Mouse (Mus musculus): ENCODE measurements at regions not wholly inside any gene's neighbourhood (a gene's known extent, or its start where the extent isn't known, plus 50 kb on each side); places are given as distances from the start of the nearest gene placed in this dataset.

DNA sequence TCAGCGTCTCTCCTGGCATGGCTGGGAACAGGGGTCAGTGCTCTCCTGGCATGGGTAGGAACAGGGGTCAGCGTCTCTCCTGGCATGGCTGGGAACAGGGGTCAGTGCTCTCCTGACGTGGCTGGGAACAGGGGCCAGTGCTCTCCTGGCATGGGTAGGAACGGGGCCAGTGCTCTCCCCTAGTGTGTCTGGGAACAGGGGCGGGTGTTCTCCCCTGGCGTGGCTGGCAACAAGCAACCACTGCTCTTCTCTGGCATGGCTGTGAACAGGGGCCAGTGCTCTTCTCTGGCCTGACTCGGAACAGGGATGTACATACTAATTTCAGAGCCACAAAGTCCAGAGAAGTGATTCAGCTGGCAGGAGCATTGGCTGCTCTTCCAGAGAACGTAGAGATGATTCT lies 447.4 kb upstream of the Adgrl2 start:
- no peak for TF ChIP-seq POLR2A (IDR thresholded peaks at IDR 0.05; ENCODE audit: low read depth, low read length)
- no peak for TF ChIP-seq KAT2A (IDR thresholded peaks at IDR 0.05; ENCODE audit: insufficient replicate concordance, low read length)
- no peak for TF ChIP-seq JUND (conservative IDR thresholded peaks at IDR 0.05; ENCODE audit: low read depth, low read length)
- no peak for TF ChIP-seq CTCF (conservative IDR thresholded peaks at IDR 0.05 in 1 of 2, IDR thresholded peaks at IDR 0.05 in 1 of 2; ENCODE audit: low read depth in 2 of 2, low read length in 2 of 2)
- no peak for TF ChIP-seq MAFK (IDR thresholded peaks at IDR 0.05; ENCODE audit: insufficient replicate concordance, low read length)
- TF ChIP-seq MAX (IDR thresholded peaks at IDR 0.05; ENCODE audit: low read length): no peak
- no peak for TF ChIP-seq SMC3 (IDR thresholded peaks at IDR 0.05; ENCODE audit: low read depth, low read length)
- TF ChIP-seq HCFC1 (IDR thresholded peaks at IDR 0.05; ENCODE audit: low read depth, low read length): no peak
- no peak for TF ChIP-seq MEF2A (IDR thresholded peaks at IDR 0.05; ENCODE audit: borderline replicate concordance, low read depth, low read length)
